Mouse (Mus musculus) hindbrain, postnatal 0 days (tissue): Measurements from ENCODE around the gene Pdhb. TPM values are rescaled to one million over a fixed set of nuclear protein-coding genes. Genes with fewer than 3 reads are reported as not detected.
A peak's percentile ranks its signal among the peaks of the same experiment; 100 is the strongest.

Source experiments
- ATAC-seq: fragments of 200-750 bp; cut with Nextera tagmentation; 2 replicates; pipeline ENCODE4 v1.8.0; 2017; ENCODE audit warnings: mild to moderate bottlenecking, moderate TSS enrichment, moderate library complexity
- DNase-seq: peaks from one replicate; pipeline ENCODE4 v3.0.0-alpha.2; 2015; ENCODE audit warnings: low spot score
- H3K27ac ChIP-seq: fragments of 300-500 bp; sonication (generic); 2 replicates; pipeline ENCODE4 v1.5.1; 2014; ENCODE audit warnings: mild to moderate bottlenecking
- H3K27me3 ChIP-seq: fragments of 300-500 bp; sonication (generic); 2 replicates; pipeline ENCODE4 v1.6.1; 2014; ENCODE audit warnings: low read length, mixed read lengths; ENCODE audit not compliant: insufficient read depth
- H3K36me3 ChIP-seq: fragments of 300-500 bp; sonication (generic); 2 replicates; pipeline ENCODE4 v1.6.1; 2014; ENCODE audit warnings: low read length, mixed read lengths; ENCODE audit not compliant: insufficient read depth
- H3K4me1 ChIP-seq: fragments of 300-500 bp; sonication (generic); 2 replicates; pipeline ENCODE4 v1.6.1; 2014; ENCODE audit warnings: antibody characterized with exemption, low read length, mixed read lengths; ENCODE audit not compliant: insufficient read depth
- H3K4me2 ChIP-seq: fragments of 300-500 bp; sonication (generic); 2 replicates; pipeline ENCODE4 v1.6.1; 2014; ENCODE audit warnings: low read depth, mild to moderate bottlenecking, low read length, moderate library complexity, mixed read lengths
- H3K4me3 ChIP-seq: fragments of 300-500 bp; sonication (generic); 2 replicates; pipeline ENCODE4 v1.5.1; 2014; ENCODE audit warnings: low read length
- H3K9ac ChIP-seq: fragments of 300-500 bp; sonication (generic); replicated peaks from 2 replicates; pipeline ENCODE4 v1.6.1; 2014; ENCODE audit warnings: mild to moderate bottlenecking, low read length, moderate library complexity, mixed read lengths
- H3K9me3 ChIP-seq: fragments of 300-500 bp; sonication (generic); 2 replicates; pipeline ENCODE4 v1.6.1; 2016; ENCODE audit warnings: low read length, mixed read lengths
- CTCF ChIP-seq: IDR thresholded peaks from 2 replicates; pipeline ENCODE4 v1.5.1; 2016; ENCODE audit warnings: antibody characterized with exemption, control low read depth, low read depth
- WGBS: fragments of 180-500 bp; shearing (Covaris S2); extraction: QIAGEN DNeasy Blood & Tissue Kit; methylation state at CpG from one replicate; pipeline ENCODE4 v1.1.7; 2014; 5-methylcytosine and 5-hydroxymethylcytosine counted together
- polyA plus RNA-seq: library from polyadenylated mRNA; unstranded; fragments of >200 nt; fragmentation: Nextera tagmentation; extraction: Ambion mirVana; gene quantifications from 2 replicates; pipeline ENCODE4 v1.2.1, GENCODE M21; 2015
- total RNA-seq: library from RNA; depleted of rRNA; stranded (reverse); fragments of >200 nt; gene quantifications from 2 replicates; pipeline ENCODE4 v1.2.3, GENCODE M21; 2014

The Pdhb gene
- total and polyA plus RNA-seq, 2 experiments from 2014 or later, result 135 to 292 TPM

GRCm38 (mm10) chr14:8192727-8193126 lies 19.9 kb upstream of the Pdhb start:
- 84% methylated on average over 6 of the region's 6 CpGs for WGBS
- ATAC-seq (no peak), DNase-seq (no peak)
- Histone ChIP-seq H3K4me2 (no peak overlapping the region), H3K36me3 (no peaks in the 10 kb centered on the region), H3K4me3 (no peak overlapping the region), H3K9me3 (no peaks in the 10 kb centered on the region), H3K27me3 (no peaks in the 10 kb centered on the region), H3K27ac (no peak overlapping the region), H3K4me1 (no peaks in the 10 kb centered on the region), H3K9ac (no peak overlapping the region)
- TF ChIP-seq CTCF, result no peak

- WGBS, result 73% methylated on average over 12 of the region's 12 CpGs
- Histone ChIP-seq H3K27me3 (no peaks in the 10 kb centered on the region), H3K9me3 (no peaks in the 10 kb centered on the region), H3K4me1 (no peaks in the 10 kb centered on the region), H3K27ac (no peak overlapping the region), H3K9ac (no peak overlapping the region), H3K36me3 (no peaks in the 10 kb centered on the region), H3K4me2 (no peak overlapping the region), H3K4me3 (no peak overlapping the region)
- no peak for TF ChIP-seq CTCF
- DNase-seq, result no peak
- no peak for ATAC-seq
These were observed 18.6 kb upstream of the Pdhb start for GRCm38 (mm10) chr14:8191331-8191965.

- DNase-seq (no peak), ATAC-seq (no peak)
- Histone ChIP-seq H3K27me3 (no peaks in the 10 kb centered on the region), H3K4me1 (no peaks in the 10 kb centered on the region), H3K27ac (no peak overlapping the region), H3K36me3 (no peaks in the 10 kb centered on the region), H3K9ac (no peak overlapping the region), H3K4me2 (no peak overlapping the region), H3K9me3 (no peaks in the 10 kb centered on the region), H3K4me3 (no peak overlapping the region)
- no peak for TF ChIP-seq CTCF
- 90% methylated on average over 3 of the region's 3 CpGs for WGBS
These were observed 17.7 kb upstream of the Pdhb start for GRCm38 (mm10) chr14:8190556-8190955.

GRCm38 (mm10) chr14:8186278-8187045 lies 13.6 kb upstream of the Pdhb start:
- Histone ChIP-seq H3K4me1 (no peaks in the 10 kb centered on the region), H3K4me3 (no peak overlapping the region), H3K9me3 (no peaks in the 10 kb centered on the region), H3K4me2 (no peak overlapping the region), H3K27ac (0 out of 2 replicates have a peak overlapping the region, but pooled peaks have one; percentile 36), H3K9ac (no peak overlapping the region), H3K27me3 (no peaks in the 10 kb centered on the region), H3K36me3 (no peaks in the 10 kb centered on the region)
- TF ChIP-seq CTCF, result no peak
- 77% methylated on average over 6 of the region's 6 CpGs for WGBS
- ATAC-seq (no peak), DNase-seq (peak; percentile 51)

GRCm38 (mm10) chr14:8183330-8183729 lies 10.5 kb upstream of the Pdhb start:
- TF ChIP-seq CTCF, result no peak; the same call in 1 of the 2 replicates
- H3K4me2 ChIP-seq, result no peak overlapping the region
- H3K4me3 ChIP-seq, result no peak overlapping the region
- 67% methylated on average over 3 of the region's 3 CpGs for WGBS
- no peaks in the 10 kb centered on the region for H3K36me3 ChIP-seq
- no peak overlapping the region for H3K9ac ChIP-seq
- no peaks in the 10 kb centered on the region for H3K9me3 ChIP-seq
- no peak overlapping the region for H3K27ac ChIP-seq
- ATAC-seq (no peak), DNase-seq (no peak)
- no peaks in the 10 kb centered on the region for H3K27me3 ChIP-seq
- no peaks in the 10 kb centered on the region for H3K4me1 ChIP-seq

- ATAC-seq (no peak), DNase-seq (no peak)
- no peak overlapping the region for H3K9ac ChIP-seq
- H3K9me3 ChIP-seq, result no peaks in the 10 kb centered on the region
- H3K27ac ChIP-seq, result no peak overlapping the region
- H3K4me2 ChIP-seq, result no peak overlapping the region
- no peaks in the 10 kb centered on the region for H3K4me1 ChIP-seq
- H3K4me3 ChIP-seq, result no peak overlapping the region
- H3K27me3 ChIP-seq, result no peaks in the 10 kb centered on the region
- no peaks in the 10 kb centered on the region for H3K36me3 ChIP-seq
- WGBS, result 74% methylated on average over 4 of the region's 4 CpGs
- no peak for TF ChIP-seq CTCF
These were observed 7.7 kb upstream of the Pdhb start for GRCm38 (mm10) chr14:8180371-8181035.

GRCm38 (mm10) chr14:8176251-8176650 lies 3.4 kb upstream of the Pdhb start:
- no peaks in the 10 kb centered on the region for H3K27me3 ChIP-seq
- H3K4me2 ChIP-seq, result no peak overlapping the region
- H3K36me3 ChIP-seq, result no peaks in the 10 kb centered on the region
- H3K9ac ChIP-seq, result no peak overlapping the region
- no peaks in the 10 kb centered on the region for H3K4me1 ChIP-seq
- WGBS, result 53% methylated on average over 5 of the region's 5 CpGs
- no peak for TF ChIP-seq CTCF
- ATAC-seq, result no peak
- no peak overlapping the region for H3K27ac ChIP-seq
- no peaks in the 10 kb centered on the region for H3K9me3 ChIP-seq
- no peak for DNase-seq
- no peak overlapping the region for H3K4me3 ChIP-seq
